Mouse (Mus musculus) limb, embryonic 12.5 days (tissue): ENCODE results near the gene Hjurp. TPM values are rescaled to one million over a fixed set of nuclear protein-coding genes. Genes with fewer than 3 reads are reported as not detected.
A peak's percentile ranks its signal among the peaks of the same experiment; 100 is the strongest.

Experiments
- ATAC-seq: fragments of 200-750 bp; cut with Nextera tagmentation; 2 replicates; pipeline ENCODE4 v1.8.0; 2017; ENCODE audit warnings: low read depth, moderate TSS enrichment; ENCODE audit not compliant: insufficient number of reproducible peaks, insufficient read depth, low FRiP score, low TSS enrichment
- H3K27ac ChIP-seq: fragments of 300-500 bp; sonication (generic); 2 replicates; pipeline ENCODE4 v1.5.1; 2016; ENCODE audit warnings: mild to moderate bottlenecking, moderate library complexity
- H3K27me3 ChIP-seq: fragments of 300-500 bp; sonication (generic); 2 replicates; pipeline ENCODE4 v1.6.1; 2016; ENCODE audit warnings: mild to moderate bottlenecking, moderate library complexity
- H3K36me3 ChIP-seq: fragments of 300-500 bp; sonication (generic); 2 replicates; pipeline ENCODE4 v1.6.1; 2016; ENCODE audit warnings: mild to moderate bottlenecking, moderate library complexity
- H3K4me1 ChIP-seq: fragments of 300-500 bp; sonication (generic); replicated peaks from 2 replicates; pipeline ENCODE4 v1.6.1; 2016
- H3K4me2 ChIP-seq: fragments of 300-500 bp; sonication (generic); 2 replicates; pipeline ENCODE4 v1.6.1; 2016; ENCODE audit warnings: mild to moderate bottlenecking, moderate library complexity
- H3K4me3 ChIP-seq: fragments of 300-500 bp; sonication (generic); replicated peaks from 2 replicates; pipeline ENCODE4 v1.5.1; 2016; ENCODE audit warnings: mild to moderate bottlenecking
- H3K9ac ChIP-seq: fragments of 300-500 bp; sonication (generic); replicated peaks from 2 replicates; pipeline ENCODE4 v1.6.1; 2016; ENCODE audit warnings: mild to moderate bottlenecking, moderate library complexity
- H3K9me3 ChIP-seq: fragments of 300-500 bp; sonication (generic); 2 replicates; pipeline ENCODE4 v1.6.1; 2016; ENCODE audit warnings: mild to moderate bottlenecking, moderate library complexity
- WGBS: fragments of 180-500 bp; shearing (Covaris S2); methylation state at CpG from one replicate; pipeline ENCODE4 v1.1.7; 2016; 5-methylcytosine and 5-hydroxymethylcytosine counted together
- polyA plus RNA-seq: library from polyadenylated mRNA; unstranded; fragments of >200 nt; fragmentation: Nextera tagmentation; extraction: Ambion mirVana; gene quantifications from 2 replicates; pipeline ENCODE4 v1.2.1, GENCODE M21; 2016

The Hjurp gene
- polyA plus RNA-seq, 1 experiment from 2014 or later, result 243 TPM

- no peaks in the 10 kb centered on the region for H3K27me3 ChIP-seq
- no peak overlapping the region for H3K4me2 ChIP-seq
- H3K9me3 ChIP-seq, result peaks cover 77% of the 10 kb centered on the region
- H3K4me1 ChIP-seq, result no peaks in the 10 kb centered on the region
- no peak overlapping the region for H3K9ac ChIP-seq
- WGBS, result 73% methylated on average over 4 of the region's 4 CpGs
- 0 out of 2 replicates have a peak, but pooled peaks have one; percentile 11 for ATAC-seq
- H3K27ac ChIP-seq, result no peak overlapping the region
- no peaks in the 10 kb centered on the region for H3K36me3 ChIP-seq
- no peak overlapping the region for H3K4me3 ChIP-seq
Observed at GRCm38 (mm10) chr1:88296171-88296920, 18.9 kb upstream of the Hjurp start.

- Histone ChIP-seq H3K27ac (no peak overlapping the region), H3K4me1 (no peaks in the 10 kb centered on the region), H3K9ac (no peak overlapping the region), H3K4me2 (no peak overlapping the region), H3K36me3 (no peaks in the 10 kb centered on the region), H3K27me3 (no peaks in the 10 kb centered on the region), H3K9me3 (peaks cover 76% of the 10 kb centered on the region), H3K4me3 (no peak overlapping the region)
- no peak for ATAC-seq
- WGBS, result 19% methylated on average over 1 of the region's 1 CpGs
Observed at GRCm38 (mm10) chr1:88294650-88295049, 17.2 kb upstream of the Hjurp start.

GRCm38 (mm10) chr1:88292057-88292456 is 14.6 kb upstream of the Hjurp start:
- Histone ChIP-seq H3K4me2 (no peak overlapping the region), H3K9ac (no peak overlapping the region), H3K9me3 (peaks cover 74% of the 10 kb centered on the region), H3K27ac (no peak overlapping the region), H3K4me1 (no peaks in the 10 kb centered on the region), H3K27me3 (no peaks in the 10 kb centered on the region), H3K4me3 (no peak overlapping the region), H3K36me3 (no peaks in the 10 kb centered on the region)
- WGBS, result 54% methylated on average over 2 of the region's 2 CpGs
- no peak for ATAC-seq

- H3K4me3 ChIP-seq, result no peak overlapping the region
- H3K27ac ChIP-seq, result no peak overlapping the region
- 61% methylated on average over 3 of the region's 3 CpGs for WGBS
- no peaks in the 10 kb centered on the region for H3K4me1 ChIP-seq
- no peaks in the 10 kb centered on the region for H3K27me3 ChIP-seq
- no peak overlapping the region for H3K9ac ChIP-seq
- peaks cover 74% of the 10 kb centered on the region for H3K9me3 ChIP-seq
- H3K36me3 ChIP-seq, result no peaks in the 10 kb centered on the region
- no peak for ATAC-seq
- H3K4me2 ChIP-seq, result no peak overlapping the region
Observed at GRCm38 (mm10) chr1:88291409-88292005, 14.1 kb upstream of the Hjurp start.

GRCm38 (mm10) chr1:88290511-88290910 is 13.1 kb upstream of the Hjurp start:
- Histone ChIP-seq H3K4me3 (no peak overlapping the region), H3K4me1 (no peaks in the 10 kb centered on the region), H3K9ac (no peak overlapping the region), H3K27ac (no peak overlapping the region), H3K27me3 (no peaks in the 10 kb centered on the region), H3K4me2 (no peak overlapping the region), H3K9me3 (peaks cover 74% of the 10 kb centered on the region), H3K36me3 (no peaks in the 10 kb centered on the region)
- 67% methylated on average over 1 of the region's 1 CpGs for WGBS
- ATAC-seq, result no peak

- no peaks in the 10 kb centered on the region for H3K27me3 ChIP-seq
- peaks cover 76% of the 10 kb centered on the region for H3K9me3 ChIP-seq
- no peak overlapping the region for H3K27ac ChIP-seq
- H3K9ac ChIP-seq, result no peak overlapping the region
- 43% methylated on average over 4 of the region's 4 CpGs for WGBS
- no peaks in the 10 kb centered on the region for H3K4me1 ChIP-seq
- H3K36me3 ChIP-seq, result no peaks in the 10 kb centered on the region
- no peak overlapping the region for H3K4me3 ChIP-seq
- H3K4me2 ChIP-seq, result no peak overlapping the region
- no peak for ATAC-seq
Observed at GRCm38 (mm10) chr1:88289917-88290316, 12.5 kb upstream of the Hjurp start.

GRCm38 (mm10) chr1:88289152-88289551 is 11.7 kb upstream of the Hjurp start:
- no peak for ATAC-seq
- Histone ChIP-seq H3K36me3 (no peaks in the 10 kb centered on the region), H3K27ac (no peak overlapping the region), H3K9ac (no peak overlapping the region), H3K4me2 (no peak overlapping the region), H3K4me3 (no peak overlapping the region), H3K27me3 (no peaks in the 10 kb centered on the region), H3K4me1 (no peaks in the 10 kb centered on the region), H3K9me3 (peaks cover 77% of the 10 kb centered on the region)
- 42% methylated on average over 2 of the region's 2 CpGs for WGBS

GRCm38 (mm10) chr1:88288789-88289127 is 11.3 kb upstream of the Hjurp start:
- Histone ChIP-seq H3K27ac (no peak overlapping the region), H3K9ac (no peak overlapping the region), H3K9me3 (peaks cover 81% of the 10 kb centered on the region), H3K4me2 (no peak overlapping the region), H3K36me3 (no peaks in the 10 kb centered on the region), H3K27me3 (no peaks in the 10 kb centered on the region), H3K4me3 (no peak overlapping the region), H3K4me1 (no peaks in the 10 kb centered on the region)
- WGBS, result 75% methylated on average over 3 of the region's 3 CpGs
- no peak for ATAC-seq

GRCm38 (mm10) chr1:88288056-88288788 is 10.8 kb upstream of the Hjurp start:
- Histone ChIP-seq H3K27me3 (no peaks in the 10 kb centered on the region), H3K9me3 (peaks cover 86% of the 10 kb centered on the region), H3K4me1 (no peaks in the 10 kb centered on the region), H3K4me3 (no peak overlapping the region), H3K4me2 (no peak overlapping the region), H3K9ac (no peak overlapping the region), H3K27ac (no peak overlapping the region), H3K36me3 (no peaks in the 10 kb centered on the region)
- no peak for ATAC-seq
- 41% methylated on average over 3 of the region's 3 CpGs for WGBS

GRCm38 (mm10) chr1:88287697-88287980 is 10.2 kb upstream of the Hjurp start:
- H3K27me3 ChIP-seq, result no peaks in the 10 kb centered on the region
- H3K27ac ChIP-seq, result no peak overlapping the region
- H3K9me3 ChIP-seq, result peaks cover 92% of the 10 kb centered on the region
- no peaks in the 10 kb centered on the region for H3K4me1 ChIP-seq
- WGBS, result 34% methylated on average over 5 of the region's 5 CpGs
- H3K36me3 ChIP-seq, result no peaks in the 10 kb centered on the region
- no peak overlapping the region for H3K4me2 ChIP-seq
- no peak overlapping the region for H3K9ac ChIP-seq
- no peak overlapping the region for H3K4me3 ChIP-seq
- ATAC-seq, result no peak

- Histone ChIP-seq H3K4me3 (no peak overlapping the region), H3K9ac (no peak overlapping the region)
Observed at GRCm38 (mm10) chr1:88286887-88287696, 9.7 kb upstream of the Hjurp start.

More at GRCm38 (mm10) chr1:88286887-88287696, 9.7 kb upstream of the Hjurp start:
- no peaks in the 10 kb centered on the region for H3K4me1 ChIP-seq
- no peak overlapping the region for H3K4me2 ChIP-seq
- 73% methylated on average over 13 of the region's 13 CpGs for WGBS
- H3K36me3 ChIP-seq, result no peaks in the 10 kb centered on the region
- no peak for ATAC-seq
- no peaks in the 10 kb centered on the region for H3K27me3 ChIP-seq
- peaks cover 93% of the 10 kb centered on the region for H3K9me3 ChIP-seq
- H3K27ac ChIP-seq, result no peak overlapping the region
